Mouse (Mus musculus): ENCODE data around the gene Ifi27l2a.
A peak's percentile ranks its signal among the peaks of the same experiment; 100 is the strongest.

Ifi27l2a gene

DNA sequence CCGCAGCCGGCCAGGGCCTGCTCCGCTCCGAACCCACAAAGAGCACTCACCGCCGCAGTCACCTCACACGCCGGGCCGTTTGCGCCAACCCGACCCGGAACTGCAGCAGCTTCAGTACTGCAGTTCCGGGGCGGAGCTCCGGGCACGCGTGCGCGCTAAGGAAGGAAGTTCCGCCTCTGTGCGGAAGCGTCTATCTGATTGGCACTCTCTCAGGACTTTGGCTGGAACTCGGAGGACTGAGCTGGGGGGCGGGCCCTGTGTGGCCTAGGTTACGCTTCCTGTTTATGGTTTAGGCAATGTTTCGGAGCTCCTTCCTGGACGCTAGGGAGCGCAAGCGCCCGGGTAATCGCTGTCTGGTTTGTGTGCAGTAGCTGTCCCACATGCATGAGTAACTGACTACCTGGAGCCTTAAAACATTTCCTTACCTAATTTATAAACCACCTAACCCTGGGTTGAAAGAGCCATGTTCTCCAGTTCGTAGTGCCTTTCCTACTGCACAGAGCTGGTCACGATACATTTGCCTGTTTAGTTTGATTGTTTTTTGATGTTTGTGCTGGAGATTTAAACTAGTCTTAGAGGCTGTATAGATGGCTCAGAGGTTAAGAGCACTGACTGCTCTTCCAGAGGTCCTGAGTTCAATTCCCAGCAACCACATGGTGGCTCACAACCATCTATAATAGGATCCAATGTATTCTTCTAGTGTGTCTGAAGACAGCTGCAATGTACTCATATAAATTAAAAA, 17.6 kb downstream of the Ifi27l2a start, which contains the start of gene Ddx24:
TSS of gene Ddx24 (minus strand) at position 102 of the 742 bp plus-strand sequence.
- peak; percentile 98 for DNase-seq

DNA sequence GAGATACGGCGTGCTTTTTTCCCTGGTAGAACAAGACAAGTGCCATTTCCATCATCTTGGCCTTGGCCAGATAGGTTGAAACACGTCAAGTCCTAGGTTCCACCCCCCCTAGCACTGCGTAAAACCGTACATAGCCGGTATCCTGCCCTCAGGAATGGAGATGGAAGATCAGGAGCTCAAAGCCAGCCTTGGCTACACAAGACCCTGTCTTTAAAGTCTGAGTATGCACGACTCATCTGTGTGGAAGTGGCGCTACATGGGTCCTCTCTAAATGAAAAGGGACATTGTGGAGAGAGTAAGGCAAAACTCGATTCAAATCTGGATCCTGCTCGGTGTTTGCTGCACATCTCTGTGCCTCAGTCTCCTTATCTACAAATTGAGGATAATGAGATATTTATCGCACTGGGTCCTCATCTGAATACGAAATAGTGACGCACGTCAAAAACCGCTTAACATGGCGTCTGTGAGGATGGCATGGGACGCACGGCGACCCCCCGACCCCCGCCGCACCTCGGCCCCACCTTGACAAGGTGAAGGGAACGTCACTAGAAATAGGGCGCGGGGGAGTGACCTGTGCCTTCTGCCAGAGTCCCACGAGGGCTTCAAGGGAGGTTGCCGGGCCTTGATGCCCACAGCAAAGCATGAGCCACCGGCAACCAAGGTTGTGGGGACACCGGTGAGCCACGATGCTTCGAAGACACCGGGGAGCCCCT, 18.3 kb downstream of the Ifi27l2a start:
- no peak for DNase-seq

GRCm38 (mm10) chr12:103408144-103408543, 35.3 kb downstream of the Ifi27l2a start:
- peak; percentile 35 for DNase-seq

- DNase-seq, result no peak
Observed at GRCm38 (mm10) chr12:103407720-103408119, 35.8 kb downstream of the Ifi27l2a start, which contains the start of gene 9330161L09Rik. Gene 9330161L09Rik (minus strand): TSS chr12:103407820.

DNA sequence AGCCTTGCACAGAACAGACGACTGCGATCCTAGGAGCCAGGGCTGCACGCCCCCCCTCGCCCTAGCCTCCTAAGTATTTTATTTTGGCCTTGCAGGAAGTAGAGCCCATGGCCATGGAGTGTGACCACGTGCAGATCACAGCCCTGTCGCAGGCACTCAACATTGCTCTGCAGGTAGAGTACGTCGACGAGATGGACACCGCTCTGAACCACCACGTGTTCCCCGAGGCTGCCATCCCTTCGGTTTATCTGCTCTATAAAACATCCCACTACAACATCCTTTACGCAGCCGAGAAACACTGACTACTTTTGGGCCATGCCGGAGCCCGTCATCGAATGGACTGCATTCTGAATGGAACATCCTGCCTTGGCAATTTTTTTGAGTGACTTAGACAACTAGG, 39.3 kb downstream of the Ifi27l2a start:
- DNase-seq, result no peak

DNA sequence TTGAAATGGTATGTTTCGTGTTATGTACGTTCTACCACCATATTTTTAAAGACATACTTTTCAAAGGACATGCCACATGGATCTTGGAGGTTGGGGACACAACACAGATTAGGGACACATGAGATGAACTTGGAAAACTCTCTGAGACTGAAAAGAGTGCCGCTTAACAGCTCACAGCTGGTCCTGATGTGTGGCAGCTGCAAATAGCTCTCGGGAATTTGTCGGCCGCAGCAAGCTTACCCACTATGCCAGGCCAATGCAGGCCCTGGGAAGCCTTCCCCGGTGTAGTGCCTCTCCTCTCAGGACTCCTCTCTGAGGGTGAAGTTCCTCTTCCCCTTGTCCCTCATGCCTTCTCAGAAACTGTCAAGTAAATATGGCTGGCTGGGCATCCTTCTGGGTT, 46.7 kb downstream of the Ifi27l2a start:
- no peak for DNase-seq

DNA sequence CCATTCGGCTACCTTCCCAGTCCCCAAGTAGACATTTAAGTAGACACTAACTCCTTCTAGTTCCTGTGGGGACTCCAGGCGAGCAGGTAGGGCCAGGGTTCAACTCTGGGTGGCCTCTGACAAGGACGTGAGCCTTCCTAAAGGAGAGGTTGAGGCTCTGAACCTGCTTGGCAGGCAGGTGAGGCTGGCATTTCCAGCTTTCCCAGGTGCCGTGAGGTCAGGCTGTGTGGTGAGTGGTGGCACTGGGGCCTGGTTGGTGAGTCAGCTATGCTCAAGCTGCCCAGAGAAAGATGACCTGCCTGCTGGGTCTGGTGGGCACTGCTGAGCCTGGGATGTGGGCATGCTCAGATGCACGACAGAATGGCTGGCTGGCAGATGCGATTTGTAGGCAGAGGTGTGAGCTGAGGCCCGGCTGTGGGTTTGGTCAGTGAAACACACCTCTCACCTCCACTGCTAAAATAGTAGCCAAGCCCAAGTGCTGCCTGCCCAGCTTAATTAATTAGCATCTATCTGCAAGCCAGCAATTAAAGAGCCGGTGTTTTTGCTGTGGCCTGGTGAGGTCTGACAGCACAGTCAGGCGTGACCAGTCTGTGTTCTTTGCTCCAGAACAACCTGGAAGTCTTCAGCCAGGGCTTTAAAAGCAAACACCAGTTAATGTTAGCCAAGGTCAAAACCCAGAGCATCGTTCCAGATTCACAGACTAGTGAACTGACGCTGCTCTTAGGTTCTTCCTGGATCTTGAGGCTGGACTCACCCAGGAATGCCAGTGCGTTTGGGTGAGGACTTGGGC, 47.8 kb downstream of the Ifi27l2a start:
- DNase-seq, result no peak

DNA sequence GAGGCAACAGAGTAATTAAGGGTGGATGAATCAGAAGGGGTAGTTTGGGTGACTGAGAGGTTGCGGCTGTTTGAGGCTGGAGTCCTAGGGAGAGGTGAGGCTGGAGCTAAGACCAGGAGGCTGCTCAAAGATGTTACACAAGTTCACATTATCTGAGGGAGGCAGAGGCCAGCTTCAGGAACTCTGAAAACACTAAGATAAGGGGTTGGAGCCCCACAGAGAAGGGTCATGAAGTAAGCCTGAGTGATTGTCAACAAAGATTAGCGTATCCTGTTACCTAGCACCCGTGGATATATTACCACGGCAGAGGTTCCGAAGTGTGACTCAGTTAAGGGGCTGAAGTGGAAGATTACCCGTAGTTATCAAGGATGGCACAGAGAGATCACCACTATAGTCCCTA, 50.0 kb downstream of the Ifi27l2a start:
- DNase-seq, result no peak
